Mouse (Mus musculus) R1 (cell line): ENCODE data around the gene Fam133b.

ENCODE experiments used
- DNase-seq: peaks from one replicate; pipeline ENCODE4 v3.0.0-alpha.2; 2018; ENCODE audit warnings: low read depth, low spot score

The Fam133b gene

DNA sequence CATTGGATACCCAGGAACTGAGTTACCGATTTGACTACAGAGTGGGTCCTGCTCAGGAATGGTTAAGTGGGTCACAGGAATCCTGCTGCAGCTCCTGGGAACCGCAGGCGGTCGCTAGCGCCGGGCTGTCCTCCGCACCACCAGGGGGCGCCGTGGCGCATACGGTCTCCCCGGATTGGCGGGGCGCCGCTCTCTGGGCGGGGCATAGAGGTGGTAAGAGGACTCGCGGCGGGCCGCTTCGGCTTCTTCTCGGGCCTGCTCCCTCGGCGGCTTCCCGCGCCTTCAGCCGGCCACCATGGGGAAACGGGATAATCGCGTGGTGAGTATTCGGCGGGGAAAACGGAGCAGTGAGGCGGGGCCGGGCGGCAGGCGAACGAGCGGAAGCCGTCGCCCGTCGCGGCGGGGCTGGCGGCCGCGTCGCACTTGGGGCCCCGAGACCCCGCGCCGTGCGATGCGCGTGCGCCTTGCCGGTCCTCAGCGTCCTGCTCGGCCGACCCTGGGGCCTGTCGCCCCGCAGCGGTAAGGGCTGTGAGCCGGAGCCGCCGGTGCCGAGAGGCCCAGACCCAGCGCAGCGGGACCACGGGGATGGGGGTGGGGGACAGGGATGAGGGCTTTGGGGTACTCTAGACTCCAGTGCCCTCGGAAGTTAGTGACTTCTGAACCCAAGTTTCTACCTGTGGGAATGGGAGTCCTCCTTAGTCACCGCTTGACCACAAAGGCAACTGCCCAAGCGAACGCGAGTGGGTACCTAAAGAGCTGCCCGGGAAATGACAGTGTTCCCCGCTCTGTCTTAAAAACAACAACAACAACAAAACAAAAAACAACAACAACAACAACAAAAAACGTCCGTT is at the start of gene Fam133b:
Gene Fam133b (plus strand): TSS at position 205 of the 851 bp plus-strand sequence.
- DNase-seq, result peak; percentile 93

GRCm38 (mm10) chr5:3493968-3494367 is 49.7 kb upstream of the Fam133b start:
- no peak for DNase-seq

DNA sequence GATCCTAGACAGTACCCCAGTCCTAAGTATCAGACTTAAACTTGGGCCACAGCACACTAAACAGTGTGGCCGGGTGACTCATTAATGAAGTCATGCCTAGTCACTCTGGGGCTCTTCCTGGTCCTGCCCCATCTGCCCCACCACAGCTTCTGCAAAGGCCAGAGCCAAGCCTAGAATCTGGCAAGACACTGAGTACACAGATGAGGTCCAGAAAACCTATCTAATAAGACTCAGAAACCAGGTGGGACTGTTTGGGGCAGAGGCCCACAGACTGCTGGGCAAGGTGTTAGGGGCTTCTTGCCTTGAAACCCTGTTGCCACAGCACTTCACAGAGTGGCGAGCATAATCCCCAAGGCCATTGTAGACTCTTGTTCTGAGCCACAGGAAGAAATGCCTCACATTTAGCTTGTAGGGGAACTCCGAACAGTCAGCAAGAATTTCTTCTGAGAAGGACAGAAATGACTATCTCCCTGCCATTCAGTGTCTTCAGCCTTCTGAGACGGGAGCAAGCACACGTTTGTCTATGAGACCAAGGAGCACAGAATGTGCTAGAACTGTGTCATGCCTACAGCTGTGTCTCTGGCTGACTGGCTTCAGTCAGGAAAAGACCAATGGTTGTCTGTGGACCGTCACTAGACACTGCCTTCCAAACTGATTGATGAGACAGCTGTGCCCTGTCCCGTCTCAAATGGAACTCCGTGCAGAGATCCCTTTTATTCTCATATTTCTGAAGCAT is 49.0 kb upstream of the Fam133b start:
- DNase-seq, result no peak

DNA sequence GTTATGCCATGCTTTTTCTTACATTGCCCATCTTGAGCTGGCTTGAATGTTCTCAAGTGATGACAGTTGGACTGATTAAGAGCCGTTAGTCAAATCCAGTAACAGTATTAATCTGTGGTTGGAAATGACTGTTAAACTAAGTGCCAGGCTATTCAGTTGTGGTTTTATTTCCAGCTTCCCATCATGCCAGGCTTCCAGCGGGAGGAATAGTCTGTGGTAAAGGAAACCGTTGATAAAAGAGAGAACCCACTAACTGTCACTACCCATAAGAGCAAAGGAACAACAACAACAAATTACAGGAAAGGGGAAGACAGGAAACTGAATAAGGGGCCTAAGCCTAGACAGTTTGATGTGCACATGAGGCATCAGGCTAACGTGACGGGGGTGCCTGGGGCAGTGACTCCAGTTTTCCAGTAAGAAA is 46.1 kb upstream of the Fam133b start:
- no peak for DNase-seq

DNA sequence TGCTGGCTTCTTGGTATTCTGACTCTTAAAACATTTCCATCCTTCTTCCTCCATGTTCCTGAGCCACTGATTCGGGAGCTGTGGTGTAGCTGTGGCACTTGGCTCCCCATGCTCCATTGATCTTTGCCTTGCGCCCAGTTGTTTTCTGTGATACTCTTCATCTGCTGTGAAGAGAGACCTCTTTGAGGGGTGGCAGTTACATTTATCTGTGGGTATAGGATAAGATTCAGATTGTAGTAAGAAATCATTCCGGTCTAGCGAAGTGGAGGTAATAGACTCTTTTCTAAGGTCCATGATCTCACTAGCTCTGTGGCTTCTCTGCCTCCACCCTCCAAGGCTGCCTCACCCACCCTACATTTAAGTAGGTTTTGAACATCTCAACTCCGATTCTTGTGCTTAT is 43.3 kb upstream of the Fam133b start:
- no peak for DNase-seq

DNA sequence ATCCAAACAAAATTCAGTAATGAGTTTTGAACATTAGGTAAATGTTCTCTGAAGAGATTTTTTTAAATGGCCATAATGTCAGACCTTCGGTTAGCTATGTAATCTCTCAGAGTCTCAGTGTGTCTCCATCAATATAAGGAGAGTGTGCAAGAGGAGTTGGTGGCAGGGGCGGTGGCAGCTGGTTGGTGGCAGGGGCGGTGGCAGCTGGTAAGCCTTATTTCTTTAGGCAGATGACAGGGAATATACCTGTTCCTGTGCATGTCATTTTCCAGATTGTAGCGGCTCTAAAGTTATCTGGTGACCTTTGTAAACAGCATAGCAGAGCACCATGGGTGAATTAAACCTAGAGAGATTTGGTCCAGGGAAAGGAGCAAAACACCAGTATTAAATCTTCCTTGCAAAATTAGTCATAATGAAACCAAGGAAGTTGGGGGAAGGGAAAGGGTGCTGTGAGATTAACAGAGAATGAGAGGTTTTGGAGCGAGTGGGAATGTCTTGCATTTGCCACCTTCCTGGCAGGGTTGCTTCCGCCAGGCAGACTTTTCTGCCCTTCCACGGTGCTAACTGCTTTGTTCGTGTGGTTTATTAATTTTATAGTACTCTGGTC is 42.6 kb upstream of the Fam133b start:
- no peak for DNase-seq

- no peak for DNase-seq
Observed at GRCm38 (mm10) chr5:3501564-3502001, 42.0 kb upstream of the Fam133b start.

DNA sequence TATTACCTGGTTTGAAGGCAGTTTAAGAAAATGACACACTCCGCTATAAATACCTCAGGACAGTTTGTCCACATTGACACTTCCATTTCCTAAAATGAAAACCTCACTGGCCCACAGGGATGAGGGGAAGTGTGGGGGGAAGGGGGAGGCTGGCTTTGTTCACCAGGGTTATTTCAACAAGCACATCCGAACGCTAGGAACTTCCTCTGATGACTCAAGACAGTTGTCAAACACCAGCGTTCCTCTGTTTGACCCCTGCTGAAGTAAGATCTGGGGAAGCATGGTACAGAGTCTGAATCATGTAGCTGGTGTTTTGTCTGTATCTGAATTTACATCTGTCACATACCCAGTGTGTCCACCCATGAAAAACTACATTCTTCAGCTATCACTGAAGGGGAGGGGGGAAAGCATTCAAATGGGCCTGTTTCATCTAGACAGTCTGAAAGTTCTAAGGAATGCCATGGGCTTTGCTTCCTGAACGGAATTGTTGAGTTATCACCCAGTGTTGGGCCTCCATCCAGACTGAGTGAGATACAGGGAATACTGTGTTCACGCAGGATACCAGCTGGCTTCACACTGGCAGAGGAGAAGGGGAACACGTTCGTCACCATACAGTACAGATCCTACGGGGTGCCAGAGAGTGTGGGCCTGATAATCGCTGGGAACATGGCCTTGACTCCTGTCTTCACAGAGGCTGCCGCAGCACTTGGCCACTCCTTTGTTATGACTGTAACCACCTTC is 40.9 kb upstream of the Fam133b start:
- DNase-seq, result no peak

DNA sequence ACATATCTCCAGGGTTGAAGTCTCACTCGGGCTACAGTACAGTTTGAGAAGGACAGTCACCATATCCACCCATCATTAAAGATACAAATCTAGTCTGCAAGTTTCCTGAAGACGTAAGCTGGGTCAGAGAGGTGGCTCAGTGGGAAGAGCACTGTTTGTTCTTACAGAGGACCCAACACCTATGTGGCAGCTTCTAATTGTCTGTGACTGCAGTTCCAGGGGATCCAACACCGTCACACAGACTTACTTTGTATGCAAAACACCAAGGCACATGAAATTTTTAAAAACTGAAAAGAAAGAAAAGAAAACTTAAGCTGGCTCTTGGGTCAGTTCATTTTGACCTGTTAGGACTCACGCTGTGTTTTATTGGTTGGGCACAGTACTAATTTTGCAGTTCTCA is 40.3 kb upstream of the Fam133b start:
- DNase-seq, result no peak

GRCm38 (mm10) chr5:3503836-3504323 is 39.8 kb upstream of the Fam133b start:
- no peak for DNase-seq

GRCm38 (mm10) chr5:3504453-3504852 is 39.2 kb upstream of the Fam133b start:
- no peak for DNase-seq

GRCm38 (mm10) chr5:3505553-3505952 is 38.1 kb upstream of the Fam133b start:
- no peak for DNase-seq

DNA sequence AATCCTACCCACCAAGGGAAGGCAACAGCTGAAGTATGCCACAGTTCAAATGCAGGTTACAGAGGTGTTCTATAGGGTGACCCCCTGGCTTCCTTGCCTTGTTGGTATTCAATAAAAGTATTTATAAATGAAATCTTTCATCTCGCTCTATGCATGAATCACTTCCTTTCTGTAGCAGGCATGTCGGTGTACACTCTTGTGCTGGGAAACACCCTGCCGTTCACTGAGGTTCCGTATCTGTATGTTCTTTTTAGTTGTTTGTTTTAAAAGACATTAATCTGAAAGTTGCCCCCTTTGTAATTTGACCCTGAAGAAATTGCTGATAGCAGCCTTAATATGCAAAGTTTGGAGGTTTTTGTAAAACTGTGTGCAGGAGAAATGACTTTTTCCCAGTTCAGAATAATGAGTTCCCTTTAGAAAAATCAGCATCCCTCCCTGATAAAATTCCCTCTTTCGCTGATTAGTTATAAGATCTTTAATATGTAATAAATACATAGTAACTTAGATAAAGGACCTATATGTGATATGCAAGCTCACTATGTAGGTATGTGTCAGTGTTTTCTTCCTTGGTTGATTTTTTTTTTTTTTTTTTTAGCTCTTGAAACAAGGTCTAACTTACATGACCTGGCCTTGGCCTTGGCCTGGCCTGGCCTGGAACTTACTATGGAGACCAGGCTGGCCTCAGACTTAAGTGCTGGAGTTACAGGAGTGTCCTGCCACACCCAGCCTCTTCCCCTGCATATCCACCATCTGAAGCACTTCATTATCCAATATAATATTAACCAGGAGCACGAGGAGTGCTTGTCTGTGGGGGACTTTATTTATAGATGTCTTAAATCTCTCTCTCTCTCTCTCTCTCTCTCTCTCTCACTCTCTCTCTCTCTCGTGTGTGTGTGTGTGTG is 34.9 kb upstream of the Fam133b start:
- no peak for DNase-seq

DNA sequence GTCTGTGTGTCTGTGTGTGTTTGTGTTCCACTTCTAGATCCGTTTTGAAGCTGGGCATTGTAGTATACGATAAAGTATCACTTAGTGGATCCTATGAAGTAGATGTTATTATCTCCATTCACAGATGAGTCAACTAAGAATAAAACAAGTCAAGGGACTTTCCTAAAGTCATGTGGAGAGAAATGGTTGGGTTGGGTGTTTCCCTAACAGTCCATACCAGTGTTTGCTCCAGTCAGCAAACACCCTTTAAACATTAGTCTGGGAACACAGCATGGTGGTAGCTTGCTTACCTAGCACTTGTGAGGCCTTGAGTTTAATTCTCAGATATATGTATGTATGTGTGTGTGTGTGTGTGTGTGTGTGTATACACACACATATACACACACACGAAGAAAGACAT is 34.1 kb upstream of the Fam133b start:
- no peak for DNase-seq

DNA sequence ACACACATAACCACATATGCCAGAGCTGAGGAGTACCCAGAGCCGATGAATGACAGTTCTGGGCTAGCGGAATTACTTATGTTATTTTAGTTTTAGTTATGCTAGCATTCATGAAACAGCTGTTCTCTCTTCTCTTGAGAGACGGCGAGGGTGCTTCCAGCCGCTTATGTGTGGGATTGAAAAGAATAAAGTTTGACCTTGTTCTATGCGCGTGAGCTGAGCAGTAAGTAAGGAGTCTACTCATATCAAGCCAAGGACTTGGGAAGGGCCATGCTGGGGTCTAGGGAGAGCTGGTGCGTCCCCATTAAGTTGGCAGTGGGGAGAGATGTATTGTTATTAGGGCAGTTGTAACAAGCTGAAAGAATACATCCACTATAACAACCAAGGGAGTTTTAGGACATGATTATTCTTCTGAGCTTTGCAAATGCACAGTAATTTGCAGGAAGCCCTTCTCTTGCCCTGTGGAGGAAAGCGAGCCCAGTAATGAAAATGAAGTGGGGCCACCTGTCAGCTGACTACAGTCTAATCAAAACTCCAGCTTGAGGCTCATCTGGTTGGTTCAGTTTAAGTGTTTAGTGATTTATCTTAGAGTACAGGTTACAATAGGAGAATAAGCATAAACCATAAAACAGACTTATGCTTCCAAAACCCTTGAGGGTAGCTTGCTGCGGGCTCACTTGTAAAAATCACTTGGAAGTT is 32.4 kb upstream of the Fam133b start:
- no peak for DNase-seq

DNA sequence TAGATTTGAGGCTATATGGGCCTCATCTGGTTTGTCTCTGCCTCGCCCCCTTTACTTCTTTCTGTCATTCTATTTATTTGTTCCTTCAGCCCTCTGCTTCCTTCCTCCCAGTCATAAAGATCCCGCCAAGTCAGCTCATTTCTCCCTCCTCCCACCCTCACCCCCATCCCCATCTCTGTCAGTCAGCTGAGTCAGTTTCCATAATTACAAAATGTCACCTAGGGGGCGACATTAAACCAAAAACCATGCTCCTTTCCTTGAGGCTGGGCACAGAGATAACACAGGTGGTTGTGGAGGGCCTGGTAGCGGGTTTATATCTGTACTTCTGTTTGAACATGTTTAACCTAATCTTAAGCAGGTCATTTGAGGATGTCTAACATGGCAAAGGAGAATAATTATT is 31.0 kb upstream of the Fam133b start:
- DNase-seq, result no peak

DNA sequence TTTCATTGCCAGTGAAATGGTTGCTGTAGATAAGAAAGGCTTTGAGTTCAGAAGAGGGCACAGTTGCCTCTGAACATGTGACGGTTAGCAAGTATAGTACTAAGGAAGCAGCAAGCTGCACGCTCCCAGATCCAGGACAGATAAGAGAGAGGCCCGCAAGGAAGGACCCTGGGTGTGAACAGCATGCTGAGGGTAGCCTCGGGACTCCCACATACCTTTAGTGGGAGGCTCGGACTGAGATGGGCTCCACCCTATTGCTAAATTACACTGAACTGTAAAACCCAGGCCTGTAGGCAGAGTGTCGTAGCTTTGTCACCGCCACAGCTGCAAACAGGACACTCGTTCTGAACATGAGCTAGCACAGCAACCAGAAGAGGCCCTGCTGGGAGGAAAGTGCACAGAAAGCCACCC is 28.7 kb upstream of the Fam133b start:
- DNase-seq, result peak; percentile 25

GRCm38 (mm10) chr5:3515477-3515876 is 28.2 kb upstream of the Fam133b start:
- no peak for DNase-seq

DNA sequence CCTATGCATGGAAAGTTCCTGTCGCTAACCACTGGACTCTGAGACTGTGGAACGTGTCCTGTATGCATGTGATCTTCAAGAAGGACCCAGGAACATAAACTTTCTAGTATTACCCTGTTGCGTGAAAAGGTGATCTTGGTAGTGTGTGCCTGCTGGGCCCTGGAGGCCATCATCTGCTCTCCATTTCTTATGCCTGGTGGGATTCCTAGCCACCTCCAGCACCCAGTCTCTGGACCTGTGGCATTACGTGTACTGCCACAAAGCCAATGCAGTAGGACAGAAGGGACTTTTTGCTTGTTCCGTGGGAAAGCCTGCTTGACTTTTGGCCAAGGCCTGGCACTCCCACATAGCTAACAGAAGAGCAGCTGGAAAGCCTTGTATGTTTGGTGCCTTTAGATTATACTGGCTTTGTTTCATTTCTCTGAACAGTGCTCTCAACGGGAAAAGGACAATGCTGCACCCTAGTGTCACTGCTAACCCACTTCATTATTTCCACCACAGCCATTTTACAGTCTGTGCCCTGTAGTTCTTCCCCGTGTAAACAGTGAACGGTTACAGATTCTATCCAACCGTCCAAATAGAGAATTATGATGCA is 27.1 kb upstream of the Fam133b start:
- DNase-seq, result no peak
